Mouse (Mus musculus) lung, embryonic 14.5 days (tissue): ENCODE results near the gene Cenpc1. TPM values are rescaled to one million over a fixed set of nuclear protein-coding genes. Genes with fewer than 3 reads are reported as not detected.

Experiments
- ATAC-seq: fragments of 200-750 bp; cut with Nextera tagmentation; 2 replicates; pipeline ENCODE4 v1.8.0; 2017; ENCODE audit warnings: mild to moderate bottlenecking, moderate TSS enrichment, moderate library complexity; ENCODE audit not compliant: insufficient read depth
- DNase-seq: peaks from one replicate; pipeline ENCODE4 v3.0.0-alpha.2; 2015
- H3K27ac ChIP-seq: fragments of 300-500 bp; sonication (generic); 2 replicates; pipeline ENCODE4 v1.5.1; 2014; ENCODE audit warnings: low read depth, mild to moderate bottlenecking, moderate library complexity
- H3K27me3 ChIP-seq: fragments of 300-500 bp; sonication (generic); 2 replicates; pipeline ENCODE4 v1.6.1; 2014; ENCODE audit warnings: low read length, control low read depth; ENCODE audit not compliant: insufficient read depth
- H3K36me3 ChIP-seq: fragments of 300-500 bp; sonication (generic); 2 replicates; pipeline ENCODE4 v1.6.1; 2014; ENCODE audit warnings: control low read depth; ENCODE audit not compliant: insufficient read depth
- H3K4me1 ChIP-seq: fragments of 300-500 bp; sonication (generic); 2 replicates; pipeline ENCODE4 v1.6.1; 2014; ENCODE audit warnings: antibody characterized with exemption, control low read depth; ENCODE audit not compliant: insufficient read depth
- H3K4me2 ChIP-seq: fragments of 300-500 bp; sonication (generic); 2 replicates; pipeline ENCODE4 v1.6.1; 2014; ENCODE audit warnings: mild to moderate bottlenecking
- H3K4me3 ChIP-seq: fragments of 300-500 bp; sonication (generic); 2 replicates; pipeline ENCODE4 v1.5.1; 2014; ENCODE audit warnings: low read depth, low read length
- H3K9ac ChIP-seq: fragments of 300-500 bp; sonication (generic); 2 replicates; pipeline ENCODE4 v1.6.1; 2014
- H3K9me3 ChIP-seq: fragments of 300-500 bp; sonication (generic); 2 replicates; pipeline ENCODE4 v1.6.1; 2016; ENCODE audit warnings: low read depth, low read length, control low read depth
- CTCF ChIP-seq: IDR thresholded peaks from 2 replicates; pipeline ENCODE4 v1.5.1; 2016; ENCODE audit warnings: antibody characterized with exemption, low read depth
- WGBS: fragments of 180-500 bp; shearing (Covaris S2); extraction: QIAGEN DNeasy Blood & Tissue Kit; methylation state at CpG from one replicate; pipeline ENCODE4 v1.1.7; 2014; 5-methylcytosine and 5-hydroxymethylcytosine counted together
- polyA plus RNA-seq: library from polyadenylated mRNA; unstranded; fragments of >200 nt; fragmentation: Nextera tagmentation; extraction: Ambion mirVana; gene quantifications from 2 replicates; pipeline ENCODE4 v1.2.1, GENCODE M21; 2014

Cenpc1 gene
- polyA plus RNA-seq, 1 experiment from 2014 or later: 38.3 TPM

DNA sequence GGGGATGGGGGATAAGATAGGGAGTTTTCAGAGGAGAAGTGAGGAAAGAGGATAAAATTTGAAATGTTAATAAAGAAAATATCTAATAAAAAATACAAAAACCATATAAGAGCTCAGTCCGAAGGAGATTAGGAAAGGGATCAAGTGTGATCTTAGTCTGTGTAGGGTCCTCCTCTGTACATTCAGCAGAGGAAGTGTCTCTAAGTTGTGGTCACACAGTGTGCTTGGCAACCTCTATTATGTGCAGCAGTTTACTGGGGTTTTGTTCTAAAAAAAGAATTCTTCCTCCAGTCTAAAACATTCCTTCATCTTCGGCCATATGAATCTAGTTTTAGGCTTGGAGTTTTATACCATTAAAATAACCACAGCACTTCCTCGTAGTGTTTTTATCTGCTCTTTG is 33.6 kb upstream of the Cenpc1 start:
- TF ChIP-seq CTCF: no peak
- no peaks in the 10 kb centered on the region for H3K36me3 ChIP-seq
- H3K9me3 ChIP-seq: no peaks in the 10 kb centered on the region
- H3K4me3 ChIP-seq: no peak overlapping the region
- no peaks in the 10 kb centered on the region for H3K27me3 ChIP-seq
- DNase-seq (no peak), ATAC-seq (no peak)
- H3K4me2 ChIP-seq: no peak overlapping the region
- no peak overlapping the region for H3K27ac ChIP-seq
- no peak overlapping the region for H3K9ac ChIP-seq
- no peaks in the 10 kb centered on the region for H3K4me1 ChIP-seq
- 81% methylated on average over 3 of the region's 3 CpGs for WGBS

DNA sequence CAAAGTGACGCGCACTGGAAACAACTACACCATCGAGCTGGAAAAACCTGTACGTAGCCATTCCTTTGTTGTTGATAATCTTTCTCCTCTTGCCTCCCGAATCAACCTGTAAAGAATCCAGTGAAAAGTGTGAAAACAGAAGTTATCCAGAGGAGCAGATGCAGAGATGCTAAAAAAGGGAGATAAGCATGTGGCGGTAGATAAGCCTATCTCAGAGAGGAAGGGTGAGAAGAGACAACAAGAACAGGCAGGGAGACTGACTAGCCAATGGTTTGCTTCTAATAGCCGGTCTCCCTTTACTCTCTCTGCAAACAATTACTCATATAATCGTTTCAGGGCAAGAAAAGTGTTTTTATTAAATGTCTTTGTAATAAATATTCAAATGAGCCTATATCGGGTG is 29.4 kb upstream of the Cenpc1 start:
- WGBS: 61% methylated on average over 9 of the region's 9 CpGs

DNA sequence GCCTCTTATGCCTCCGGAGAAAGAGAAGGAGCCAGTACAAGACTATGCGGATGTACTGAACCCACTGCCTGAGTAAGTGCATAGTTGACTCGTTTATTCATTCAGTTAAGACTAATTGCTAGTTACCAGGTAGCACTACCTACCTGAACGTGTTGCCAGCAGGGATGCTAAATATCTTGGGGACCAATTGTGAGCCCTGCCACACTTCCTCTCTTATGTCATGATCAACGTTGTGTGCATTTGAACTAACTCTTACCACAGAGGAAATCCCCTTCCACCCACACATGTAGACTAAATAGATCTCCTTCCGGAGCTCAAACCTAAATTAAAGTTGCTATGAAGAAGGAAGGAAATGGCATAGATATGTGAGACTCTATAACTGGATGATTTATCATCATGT is 21.4 kb upstream of the Cenpc1 start:
- Histone ChIP-seq H3K4me2 (no peak overlapping the region), H3K9ac (no peak overlapping the region), H3K36me3 (no peaks in the 10 kb centered on the region), H3K27ac (no peak overlapping the region), H3K9me3 (no peaks in the 10 kb centered on the region), H3K4me1 (no peaks in the 10 kb centered on the region), H3K4me3 (no peak overlapping the region), H3K27me3 (no peaks in the 10 kb centered on the region)
- ATAC-seq: no peak
- no peak for TF ChIP-seq CTCF
- DNase-seq: no peak
- whole genome bisulfite sequencing: 70% methylated on average over 6 of the region's 6 CpGs

More for the DNA sequence above, 29.4 kb upstream of the Cenpc1 start:
- Histone ChIP-seq H3K36me3 (no peaks in the 10 kb centered on the region), H3K27ac (no peak overlapping the region), H3K4me1 (no peaks in the 10 kb centered on the region), H3K9me3 (no peaks in the 10 kb centered on the region), H3K4me3 (no peak overlapping the region), H3K27me3 (no peaks in the 10 kb centered on the region), H3K4me2 (no peak overlapping the region), H3K9ac (no peak overlapping the region)
- DNase-seq (no peak), ATAC-seq (no peak)
- TF ChIP-seq CTCF: no peak

- no peaks in the 10 kb centered on the region for H3K36me3 ChIP-seq
- no peak overlapping the region for H3K9ac ChIP-seq
- H3K4me1 ChIP-seq: no peaks in the 10 kb centered on the region
- no peak overlapping the region for H3K27ac ChIP-seq
- H3K9me3 ChIP-seq: no peaks in the 10 kb centered on the region
- no peak for DNase-seq
- no peak for ATAC-seq
- TF ChIP-seq CTCF: no peak
- no peak overlapping the region for H3K4me3 ChIP-seq
- no peaks in the 10 kb centered on the region for H3K27me3 ChIP-seq
- H3K4me2 ChIP-seq: no peak overlapping the region
- whole genome bisulfite sequencing: 75% methylated on average over 7 of the region's 7 CpGs
Measured at GRCm38 (mm10) chr5:86084979-86085378, 19.6 kb upstream of the Cenpc1 start.

DNA sequence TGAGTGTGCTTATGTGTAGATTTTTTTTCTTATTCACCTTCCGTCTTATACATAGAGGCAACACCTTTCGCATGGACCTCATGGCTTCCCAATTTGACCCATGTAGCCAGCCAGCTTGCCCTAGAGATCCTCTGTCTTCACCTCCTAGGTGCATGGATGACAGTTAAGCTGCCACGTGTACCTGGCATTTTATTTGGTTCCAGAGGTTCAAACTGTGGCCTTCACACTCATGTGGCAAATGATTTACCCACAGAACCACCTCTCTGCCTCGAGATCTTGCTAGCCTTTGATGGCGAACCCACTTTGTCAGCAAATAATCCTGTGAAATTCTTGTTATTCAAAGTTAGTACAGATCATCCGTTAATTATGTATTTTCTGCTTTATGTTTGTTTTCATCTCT is 18.6 kb upstream of the Cenpc1 start:
- no peaks in the 10 kb centered on the region for H3K4me1 ChIP-seq
- H3K4me2 ChIP-seq: no peak overlapping the region
- no peak overlapping the region for H3K4me3 ChIP-seq
- no peaks in the 10 kb centered on the region for H3K36me3 ChIP-seq
- H3K9ac ChIP-seq: no peak overlapping the region
- H3K9me3 ChIP-seq: no peaks in the 10 kb centered on the region
- no peaks in the 10 kb centered on the region for H3K27me3 ChIP-seq
- no peak overlapping the region for H3K27ac ChIP-seq
- DNase-seq: no peak
- TF ChIP-seq CTCF: no peak
- WGBS: 81% methylated on average over 6 of the region's 6 CpGs
- ATAC-seq: no peak

DNA sequence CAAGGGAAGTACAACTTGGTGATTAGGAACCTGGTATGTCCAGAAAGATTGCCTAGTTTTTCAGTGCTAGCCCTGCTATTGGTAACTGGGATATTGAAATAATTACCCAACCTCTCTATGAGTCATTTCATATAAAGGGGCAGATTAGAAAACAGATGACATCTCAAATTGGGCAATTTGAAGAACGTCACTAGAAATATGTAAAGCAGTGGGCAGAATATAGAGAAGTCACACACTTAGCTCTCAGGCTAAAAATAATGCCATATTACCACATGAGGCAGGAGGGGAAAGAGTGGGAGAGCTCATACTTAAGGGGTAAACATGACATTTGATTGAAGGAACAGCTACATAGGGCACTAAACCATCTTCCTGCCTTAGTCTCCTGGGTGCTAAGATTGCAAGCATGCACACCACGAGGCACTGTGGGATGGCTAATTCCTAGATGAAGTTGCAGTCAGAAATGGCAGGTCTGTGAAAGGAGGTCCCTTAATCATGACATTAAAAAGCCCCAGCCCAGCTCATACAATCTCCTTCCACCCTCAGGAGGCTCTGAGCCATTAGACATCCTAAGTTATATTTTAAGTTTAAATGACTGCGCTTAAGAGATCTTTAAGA is 13.4 kb upstream of the Cenpc1 start:
- Histone ChIP-seq H3K36me3 (no peaks in the 10 kb centered on the region), H3K27me3 (no peaks in the 10 kb centered on the region), H3K4me1 (no peaks in the 10 kb centered on the region), H3K27ac (no peak overlapping the region), H3K4me2 (no peak overlapping the region), H3K4me3 (no peak overlapping the region), H3K9me3 (no peaks in the 10 kb centered on the region), H3K9ac (no peak overlapping the region)
- TF ChIP-seq CTCF: no peak
- 76% methylated on average over 3 of the region's 3 CpGs for WGBS
- no peak for DNase-seq
- no peak for ATAC-seq

- H3K36me3 ChIP-seq: no peaks in the 10 kb centered on the region
- H3K9me3 ChIP-seq: no peaks in the 10 kb centered on the region
- H3K27me3 ChIP-seq: no peaks in the 10 kb centered on the region
- no peak for TF ChIP-seq CTCF
- no peak for ATAC-seq
- DNase-seq: no peak
- no peak overlapping the region for H3K4me3 ChIP-seq
- no peak overlapping the region for H3K9ac ChIP-seq
- WGBS: 77% methylated on average over 4 of the region's 4 CpGs
- H3K4me1 ChIP-seq: no peaks in the 10 kb centered on the region
- H3K27ac ChIP-seq: no peak overlapping the region
- no peak overlapping the region for H3K4me2 ChIP-seq
Measured at GRCm38 (mm10) chr5:86072756-86073386, 7.5 kb upstream of the Cenpc1 start.
